Mouse (Mus musculus): ENCODE results near the gene Tas2r125. TPM values are rescaled to one million over a fixed set of nuclear protein-coding genes. Genes with fewer than 3 reads are reported as not detected.
"Not testable (repeated sequence)": the region's sequence is repeated elsewhere in the genome, so short reads cannot be mapped to it uniquely, and the experiment has no call there.

Tas2r125 gene
- polyA plus RNA-seq (2016; fragmentation: Nextera tagmentation; extraction: Ambion mirVana) = not detected in 2 replicates

DNA sequence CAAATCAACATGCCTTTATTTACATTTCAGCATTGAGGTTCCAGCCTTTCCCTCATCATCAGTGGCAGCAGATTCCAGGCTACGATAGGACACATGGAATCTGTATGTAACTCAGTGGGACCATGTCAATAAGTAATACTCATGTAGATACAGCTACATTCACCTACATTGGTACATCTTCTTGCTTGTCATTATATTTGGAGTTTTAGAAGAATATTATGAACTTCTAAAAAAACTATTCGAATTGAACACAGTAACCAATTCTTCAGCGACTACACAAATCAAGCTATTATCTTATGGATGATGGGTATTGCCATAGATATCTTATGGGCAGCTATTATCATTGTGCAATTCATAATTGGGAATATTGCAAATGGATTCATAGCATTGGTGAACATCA, at the start of gene Tas2r125:
Gene Tas2r125, plus strand, starts transcription at position 301 of the 400 bp plus-strand sequence.
- H3K9me3 ChIP-seq = no peaks in the 10 kb centered on the region
- no peak within 1 kb of the TSS for H3K9ac ChIP-seq
- H3K4me1 ChIP-seq = no peaks in the 10 kb centered on the region
- H3K4me2 ChIP-seq (replicated peaks) = no peak within 1 kb of the TSS
- no peaks in the 10 kb centered on the region for H3K27me3 ChIP-seq
- H3K4me3 ChIP-seq = no peak within 1 kb of the TSS
- no peaks in the 10 kb centered on the region for H3K36me3 ChIP-seq
- ATAC-seq (ENCODE audit: insufficient number of reproducible peaks, insufficient read depth, low FRiP score, low TSS enrichment) = no peak
- WGBS = 86% methylated on average over 3 of the region's 3 CpGs
- H3K27ac ChIP-seq = no peak within 1 kb of the TSS

DNA sequence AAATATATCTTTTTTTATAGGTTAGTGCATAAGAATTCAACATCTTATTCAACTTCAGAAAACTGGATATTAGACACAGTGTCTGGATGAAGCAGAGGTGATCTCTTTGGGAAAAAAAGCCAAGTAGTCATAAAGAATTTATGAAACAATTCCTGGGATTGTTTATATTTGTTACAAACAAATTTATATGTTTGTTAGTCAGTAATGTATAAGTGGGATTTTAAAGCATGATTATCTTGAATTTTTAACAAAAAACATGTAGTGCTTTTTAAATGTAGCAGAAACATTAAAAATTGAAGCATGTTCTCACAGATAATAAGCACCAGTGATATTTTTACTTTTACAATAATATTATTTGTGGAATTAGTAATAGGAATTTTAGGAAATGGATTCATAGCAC, 41.7 kb upstream of the Tas2r125 start, which contains the start of gene Tas2r110:
Gene Tas2r110, plus strand, starts transcription at position 301 of the 400 bp plus-strand sequence.
- H3K9ac ChIP-seq = no peak within 1 kb of the TSS
- no peak within 1 kb of the TSS for H3K4me2 ChIP-seq (replicated peaks)
- no peaks in the 10 kb centered on the region for H3K4me1 ChIP-seq
- H3K36me3 ChIP-seq = no peaks in the 10 kb centered on the region
- H3K27me3 ChIP-seq = no peaks in the 10 kb centered on the region
- no peak for ATAC-seq (ENCODE audit: insufficient number of reproducible peaks, insufficient read depth, low FRiP score, low TSS enrichment)
- no peak within 1 kb of the TSS for H3K4me3 ChIP-seq
- H3K9me3 ChIP-seq = no peaks in the 10 kb centered on the region
- H3K27ac ChIP-seq = no peak within 1 kb of the TSS

GRCm38 (mm10) chr6:132892711-132893110, 16.7 kb upstream of the Tas2r125 start, which contains the start of gene Tas2r113:
Gene Tas2r113 (plus strand): TSS chr6:132893011.
- no peak for ATAC-seq (ENCODE audit: insufficient number of reproducible peaks, insufficient read depth, low FRiP score, low TSS enrichment)
- WGBS = 70% methylated on average over 1 of the region's 1 CpGs
- H3K4me2 ChIP-seq (replicated peaks) = no peak within 1 kb of the TSS
- H3K4me1 ChIP-seq = no peaks in the 10 kb centered on the region
- no peaks in the 10 kb centered on the region for H3K36me3 ChIP-seq
- H3K9ac ChIP-seq = no peak within 1 kb of the TSS
- H3K9me3 ChIP-seq = no peaks in the 10 kb centered on the region
- no peak within 1 kb of the TSS for H3K4me3 ChIP-seq
- no peak within 1 kb of the TSS for H3K27ac ChIP-seq
- no peaks in the 10 kb centered on the region for H3K27me3 ChIP-seq

DNA sequence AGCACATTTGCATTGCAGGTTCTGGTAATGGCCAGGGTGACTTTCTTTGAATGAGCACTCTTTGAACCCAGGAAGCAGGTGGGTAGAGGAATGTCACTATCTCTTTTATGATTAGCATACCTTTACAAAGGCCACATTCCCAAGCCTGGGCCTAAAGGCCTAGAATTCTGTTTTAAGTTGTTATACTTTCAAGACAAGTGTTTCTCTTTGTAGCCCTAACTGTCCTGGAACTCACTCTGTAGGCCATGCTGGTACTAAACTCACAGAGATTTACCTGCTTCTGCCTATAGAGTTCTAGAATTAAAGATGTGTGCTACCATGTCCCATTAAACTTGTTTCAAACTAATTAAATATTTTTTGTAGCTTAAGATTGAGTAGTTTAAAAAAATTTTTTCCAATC, 31.9 kb downstream of the Tas2r125 start:
- not testable (repeated sequence) for H3K27me3 ChIP-seq; H3K27ac ChIP-seq; H3K9ac ChIP-seq; H3K9me3 ChIP-seq; ATAC-seq (ENCODE audit: insufficient number of reproducible peaks, insufficient read depth, low FRiP score, low TSS enrichment); H3K36me3 ChIP-seq; H3K4me2 ChIP-seq (replicated peaks); H3K4me1 ChIP-seq; H3K4me3 ChIP-seq

DNA sequence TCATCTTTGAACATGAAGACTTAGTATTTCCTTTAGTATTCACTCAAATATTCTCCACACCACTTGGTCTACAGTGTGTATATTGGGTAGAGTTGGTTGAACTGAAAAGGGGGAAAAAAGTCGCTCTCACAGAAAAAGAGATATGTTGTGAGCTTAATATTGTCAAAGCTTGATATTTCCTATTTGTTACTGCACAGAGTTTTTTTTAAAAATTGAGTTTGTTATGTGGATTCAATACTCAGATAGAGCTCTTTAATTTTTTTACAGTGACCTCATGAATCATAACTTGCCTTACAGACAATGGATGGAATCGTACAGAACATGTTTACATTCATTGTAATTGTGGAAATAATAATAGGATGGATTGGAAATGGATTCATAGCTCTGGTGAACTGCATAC, 41.4 kb downstream of the Tas2r125 start, which contains the start of gene Tas2r129:
Gene Tas2r129, plus strand, starts transcription at position 301 of the 400 bp plus-strand sequence.
- Histone ChIP-seq H3K9me3 (no peaks in the 10 kb centered on the region), H3K4me1 (no peaks in the 10 kb centered on the region), H3K36me3 (no peaks in the 10 kb centered on the region), H3K4me3 (no peak within 1 kb of the TSS), H3K27ac (no peak within 1 kb of the TSS), H3K27me3 (no peaks in the 10 kb centered on the region), H3K4me2 (replicated peaks) (no peak within 1 kb of the TSS), H3K9ac (no peak within 1 kb of the TSS)
- no peak for ATAC-seq (ENCODE audit: insufficient number of reproducible peaks, insufficient read depth, low FRiP score, low TSS enrichment)
- WGBS = 80% methylated on average over 2 of the region's 2 CpGs

- H3K4me2 ChIP-seq (replicated peaks) = no peak within 1 kb of the TSS
- no peak within 1 kb of the TSS for H3K9ac ChIP-seq
- ATAC-seq (ENCODE audit: insufficient number of reproducible peaks, insufficient read depth, low FRiP score, low TSS enrichment) = no peak
- no peak within 1 kb of the TSS for H3K27ac ChIP-seq
- H3K27me3 ChIP-seq = no peaks in the 10 kb centered on the region
- 68% methylated on average over 1 of the region's 1 CpGs for WGBS
- H3K9me3 ChIP-seq = no peaks in the 10 kb centered on the region
- H3K4me3 ChIP-seq = no peak within 1 kb of the TSS
- H3K36me3 ChIP-seq = no peaks in the 10 kb centered on the region
- no peaks in the 10 kb centered on the region for H3K4me1 ChIP-seq
These were observed 48.4 kb downstream of the Tas2r125 start, which contains the start of gene Tas2r131 for GRCm38 (mm10) chr6:132957819-132958218. Gene Tas2r131 (minus strand): TSS chr6:132957919.

Other genes starting within 250 kb of the Tas2r125 start
- not detected in 2 replicates for gene Tas2r121, start 208.6 kb upstream of the Tas2r125 start, polyA plus RNA-seq (2016; fragmentation: Nextera tagmentation; extraction: Ambion mirVana)
- not detected in 2 replicates for gene Tas2r122, start 197.7 kb upstream of the Tas2r125 start, polyA plus RNA-seq (2016; fragmentation: Nextera tagmentation; extraction: Ambion mirVana)
- gene Tas2r115, start 171.6 kb upstream of the Tas2r125 start, polyA plus RNA-seq (2016; fragmentation: Nextera tagmentation; extraction: Ambion mirVana) = not detected in 2 replicates
- not detected in 2 replicates for gene Tas2r124, start 154.9 kb upstream of the Tas2r125 start, polyA plus RNA-seq (2016; fragmentation: Nextera tagmentation; extraction: Ambion mirVana)
- not detected in 2 replicates for gene Tas2r102, start 147.5 kb upstream of the Tas2r125 start, polyA plus RNA-seq (2016; fragmentation: Nextera tagmentation; extraction: Ambion mirVana)
- gene Tas2r136, start 131.5 kb upstream of the Tas2r125 start, polyA plus RNA-seq (2016; fragmentation: Nextera tagmentation; extraction: Ambion mirVana) = not detected in 2 replicates
- gene Tas2r117, start 106.8 kb upstream of the Tas2r125 start, polyA plus RNA-seq (2016; fragmentation: Nextera tagmentation; extraction: Ambion mirVana) = not detected in 2 replicates
- gene Tas2r123, start 62.5 kb upstream of the Tas2r125 start, polyA plus RNA-seq (2016; fragmentation: Nextera tagmentation; extraction: Ambion mirVana) = not detected in 2 replicates
- gene Tas2r116, start 54.2 kb upstream of the Tas2r125 start, polyA plus RNA-seq (2016; fragmentation: Nextera tagmentation; extraction: Ambion mirVana) = not detected in 2 replicates
- gene Tas2r110, start 41.6 kb upstream of the Tas2r125 start, polyA plus RNA-seq (2016; fragmentation: Nextera tagmentation; extraction: Ambion mirVana) = not detected in 2 replicates
- not detected in 2 replicates for gene Tas2r113, start 16.6 kb upstream of the Tas2r125 start, polyA plus RNA-seq (2016; fragmentation: Nextera tagmentation; extraction: Ambion mirVana)
- not detected in 2 replicates for gene Tas2r129, start 41.5 kb downstream of the Tas2r125 start, polyA plus RNA-seq (2016; fragmentation: Nextera tagmentation; extraction: Ambion mirVana)
- not detected in 2 replicates for gene Tas2r131, start 48.3 kb downstream of the Tas2r125 start, polyA plus RNA-seq (2016; fragmentation: Nextera tagmentation; extraction: Ambion mirVana)
- not detected in 2 replicates for gene Tas2r109, start 71.3 kb downstream of the Tas2r125 start, polyA plus RNA-seq (2016; fragmentation: Nextera tagmentation; extraction: Ambion mirVana)
- gene Tas2r103, start 127.5 kb downstream of the Tas2r125 start, polyA plus RNA-seq (2016; fragmentation: Nextera tagmentation; extraction: Ambion mirVana) = not detected in 2 replicates
- gene Tas2r140, start 146.2 kb downstream of the Tas2r125 start, polyA plus RNA-seq (2016; fragmentation: Nextera tagmentation; extraction: Ambion mirVana) = not detected in 2 replicates
- 104 and 111 TPM in 2 replicates for gene Smim10l1, start 195.3 kb downstream of the Tas2r125 start, polyA plus RNA-seq (2016; fragmentation: Nextera tagmentation; extraction: Ambion mirVana)